Mouse (Mus musculus) kidney, adult 2 months (tissue): Measurements from ENCODE around the gene Srsf1.

ENCODE experiments used
- CTCF ChIP-seq: fragments of 200-500 bp; conservative IDR thresholded peaks from 2 replicates; pipeline ENCODE4 v1.5.1; 2011; ENCODE audit warnings: low read depth, mild to moderate bottlenecking, control low read depth, low read length, moderate library complexity, mixed read lengths; ENCODE audit not compliant: insufficient read depth, insufficient read length
- POLR2A ChIP-seq: fragments of 200-500 bp; IDR thresholded peaks from one replicate; pipeline ENCODE4 v1.6.1; 2011; ENCODE audit warnings: low read depth, low read length, control low read depth

GRCm38 (mm10) chr11:88013632-88014031, 33.5 kb upstream of the Srsf1 start:
- TF ChIP-seq POLR2A (no peak), CTCF (no peak)
